Mouse (Mus musculus) spleen, postnatal 4 days (tissue): ENCODE data around the gene Nxph1.

Experiments used
- DNase-seq, 2 experiments: peaks; one replicate each; pipeline ENCODE4 v3.0.0; 2022; ENCODE audit warnings: low spot score in 2 of 2

Nxph1 gene

GRCm38 (mm10) chr6:9124321-9124914 is 176.2 kb downstream of the Nxph1 start:
- no peak for DNase-seq

- no peak for DNase-seq
These were observed 185.5 kb downstream of the Nxph1 start for GRCm38 (mm10) chr6:9133589-9134279.

DNA sequence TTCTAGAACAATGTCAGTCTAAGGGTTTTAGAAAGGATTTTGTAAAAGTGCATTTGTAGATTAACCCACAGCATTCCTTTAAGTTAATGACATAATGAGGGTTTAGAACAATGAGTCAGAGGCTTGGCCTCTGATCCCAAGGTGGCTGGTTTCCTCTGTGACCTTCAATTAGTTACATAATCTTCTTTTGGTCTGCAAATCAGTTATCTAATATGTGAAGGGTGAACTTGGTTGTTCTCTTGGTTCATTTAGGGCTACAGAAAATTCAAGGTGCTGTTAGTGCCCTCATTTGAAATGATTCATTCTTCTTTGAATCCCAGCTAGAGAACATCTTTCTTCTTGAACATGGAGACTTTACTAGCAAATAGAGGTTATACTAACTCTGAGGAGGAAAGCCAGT is 199.7 kb downstream of the Nxph1 start:
- DNase-seq: no peak

DNA sequence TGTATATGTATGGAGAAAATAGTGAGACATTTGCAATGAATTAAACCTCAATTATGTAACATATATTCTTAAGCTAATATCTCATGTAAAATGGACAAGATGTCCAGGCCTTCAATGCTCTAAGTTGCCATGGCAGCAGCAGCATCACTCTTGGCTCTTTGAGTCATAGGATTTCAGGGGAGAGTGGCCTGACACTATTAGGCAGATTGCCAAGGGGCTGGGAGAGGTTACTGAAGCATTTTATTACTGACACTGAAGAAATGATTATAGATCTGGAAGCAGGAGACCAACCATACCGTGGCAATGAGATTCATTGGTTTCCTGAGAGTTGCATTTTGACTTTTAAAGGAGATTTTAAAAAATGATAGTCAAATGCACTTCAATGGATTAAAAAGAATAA is 201.6 kb downstream of the Nxph1 start:
- DNase-seq: no peak

GRCm38 (mm10) chr6:9159191-9159590 is 211.0 kb downstream of the Nxph1 start:
- DNase-seq: no peak

- no peak for DNase-seq
These were observed 234.2 kb downstream of the Nxph1 start for GRCm38 (mm10) chr6:9182477-9182876.

DNA sequence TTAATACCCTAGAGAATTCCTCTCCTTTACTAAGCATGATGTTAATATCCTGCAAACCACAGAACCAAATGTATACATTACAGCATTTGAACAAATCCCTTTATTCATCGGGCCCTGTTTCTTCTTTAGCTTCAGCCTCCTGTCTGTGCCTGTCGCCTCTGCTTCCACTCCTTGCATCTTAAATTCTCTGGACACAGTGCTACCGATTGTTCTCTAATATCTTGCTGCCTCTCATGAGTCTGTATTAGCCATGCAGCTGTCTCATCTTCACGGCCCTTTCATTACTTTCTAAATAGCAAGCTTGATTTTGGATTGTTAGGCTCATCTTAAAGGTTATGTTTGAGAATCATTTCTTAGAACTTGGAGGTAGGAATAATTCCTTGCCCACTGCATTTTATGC is 262.5 kb downstream of the Nxph1 start:
- no peak for DNase-seq

- DNase-seq: no peak
These were observed 272.7 kb downstream of the Nxph1 start for GRCm38 (mm10) chr6:9220724-9221453.

GRCm38 (mm10) chr6:9234802-9235201 is 286.6 kb downstream of the Nxph1 start:
- DNase-seq: no peak

- no peak for DNase-seq
These were observed 319.8 kb downstream of the Nxph1 start for GRCm38 (mm10) chr6:9267998-9268397.
